Mouse (Mus musculus): Measurements from ENCODE around the gene Tmem63c.

Tmem63c gene

DNA sequence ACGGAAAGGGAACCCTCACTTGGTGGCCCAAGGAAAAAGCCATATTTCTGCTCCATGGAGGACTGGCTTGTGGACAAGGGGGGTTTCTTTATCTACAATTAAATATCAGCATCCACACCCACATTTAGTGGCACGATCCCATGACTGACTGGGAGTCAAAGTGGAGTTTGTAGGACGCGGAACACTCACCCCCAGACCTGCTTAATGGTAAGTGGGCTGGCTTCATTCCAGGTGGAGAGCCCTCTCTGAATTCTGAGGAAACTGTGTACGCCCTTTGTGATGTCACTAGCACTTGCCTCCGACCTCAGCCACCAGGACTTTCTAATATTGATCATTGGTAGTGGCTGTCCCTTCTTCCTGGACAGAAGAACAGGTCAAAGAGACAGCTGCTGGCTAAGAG, at the start of gene Tmem63c:
Gene Tmem63c, plus strand, starts transcription at position 301 of the 400 bp plus-strand sequence.
- no peak for DNase-seq (ENCODE audit: low read depth, low spot score)

DNA sequence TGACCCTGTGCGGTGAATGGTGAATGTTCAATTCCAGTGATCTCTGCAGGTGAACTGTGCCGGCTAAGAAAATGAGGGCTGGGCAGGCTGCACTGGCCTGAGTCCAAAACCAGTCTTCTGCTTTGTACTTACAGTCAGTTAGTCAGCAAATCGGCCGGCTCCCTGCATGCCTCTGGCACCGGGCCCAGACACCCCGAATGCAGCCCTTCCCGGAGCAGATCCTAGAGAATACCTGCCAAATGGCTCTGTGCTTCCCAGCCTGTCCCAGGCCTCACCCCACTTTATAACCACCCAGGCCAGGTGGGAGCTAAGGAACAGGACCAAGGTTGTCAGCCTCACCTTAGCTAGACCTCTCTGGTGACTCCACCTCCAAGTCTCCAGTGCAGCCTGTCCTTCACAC, 47.9 kb upstream of the Tmem63c start:
- no peak for DNase-seq (ENCODE audit: low read depth, low spot score)

DNA sequence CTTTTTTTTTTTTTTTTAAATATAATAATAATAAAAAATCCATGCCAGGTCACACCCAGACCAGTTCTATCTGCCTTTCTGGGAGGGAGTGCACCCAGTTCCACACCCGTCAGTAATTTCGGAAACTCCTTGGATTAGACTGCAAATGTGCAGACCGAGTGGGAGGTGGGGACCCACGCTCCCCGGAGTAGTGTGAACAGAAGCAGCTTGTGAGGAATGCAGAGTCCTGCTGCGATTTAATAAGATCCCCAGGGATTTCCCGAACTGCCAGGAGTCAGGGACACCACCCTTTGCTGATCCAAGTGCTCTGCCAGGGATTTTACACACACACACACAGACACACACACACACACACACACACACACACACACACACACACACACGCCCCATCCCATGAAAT, 47.4 kb upstream of the Tmem63c start:
- no peak for DNase-seq (ENCODE audit: low read depth, low spot score)

GRCm38 (mm10) chr12:86974387-86975288, 46.5 kb upstream of the Tmem63c start:
- DNase-seq (ENCODE audit: low read depth, low spot score): no peak

- no peak for DNase-seq (ENCODE audit: low read depth, low spot score)
These were observed 45.4 kb upstream of the Tmem63c start for GRCm38 (mm10) chr12:86975761-86976160.

DNA sequence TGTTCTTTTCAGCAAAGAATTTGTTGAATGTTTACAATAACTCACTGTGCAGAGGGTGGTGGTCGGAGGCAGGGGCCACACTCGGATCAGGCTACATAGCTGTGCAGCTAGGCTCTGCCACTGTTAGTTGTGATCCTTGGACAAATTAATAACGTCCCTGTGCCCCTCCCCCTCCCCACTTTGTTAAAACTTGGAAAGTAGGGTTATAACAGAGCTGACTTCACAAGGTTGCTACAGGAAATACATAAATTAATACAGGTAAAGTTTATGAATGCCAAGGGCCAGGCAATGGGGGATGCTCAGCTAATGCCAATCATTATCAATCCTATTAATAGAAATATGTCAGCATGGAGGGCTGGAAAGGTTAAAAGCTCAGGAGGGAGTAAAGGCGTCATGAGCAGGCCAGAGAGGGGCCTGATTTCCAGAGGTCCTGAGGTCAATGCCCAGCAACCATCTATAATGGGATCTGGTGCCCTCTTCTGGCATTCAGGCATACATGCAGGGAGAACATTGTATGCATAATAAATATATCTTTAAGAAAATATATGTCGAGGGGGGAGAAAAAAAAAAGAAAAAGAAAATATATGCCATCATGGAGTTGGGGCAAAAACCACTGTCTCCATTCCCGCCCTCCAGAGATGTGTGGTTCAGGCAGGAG, 44.5 kb upstream of the Tmem63c start:
- DNase-seq (ENCODE audit: low read depth, low spot score): no peak

GRCm38 (mm10) chr12:86977833-86978232, 43.3 kb upstream of the Tmem63c start:
- DNase-seq (ENCODE audit: low read depth, low spot score): no peak

DNA sequence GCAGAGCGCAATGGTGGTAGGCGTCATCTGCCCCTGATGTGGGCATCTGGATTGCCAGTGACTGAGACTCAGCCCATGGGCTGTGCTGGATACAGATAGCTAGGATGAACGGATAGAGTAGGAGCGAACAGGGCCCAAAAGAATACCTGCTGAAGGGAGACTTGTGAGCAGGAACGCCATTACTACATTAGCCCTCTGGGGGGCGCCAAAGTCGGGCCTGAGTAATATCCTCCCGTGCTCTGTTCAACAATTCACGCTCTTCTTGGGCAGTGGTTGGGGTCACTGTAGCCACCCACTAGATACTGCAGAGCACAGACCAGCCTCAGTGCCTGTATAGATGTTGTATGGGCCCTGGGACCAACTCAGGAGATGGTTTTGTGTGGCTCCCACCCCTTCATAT, 40.0 kb upstream of the Tmem63c start:
- DNase-seq (ENCODE audit: low read depth, low spot score): no peak

DNA sequence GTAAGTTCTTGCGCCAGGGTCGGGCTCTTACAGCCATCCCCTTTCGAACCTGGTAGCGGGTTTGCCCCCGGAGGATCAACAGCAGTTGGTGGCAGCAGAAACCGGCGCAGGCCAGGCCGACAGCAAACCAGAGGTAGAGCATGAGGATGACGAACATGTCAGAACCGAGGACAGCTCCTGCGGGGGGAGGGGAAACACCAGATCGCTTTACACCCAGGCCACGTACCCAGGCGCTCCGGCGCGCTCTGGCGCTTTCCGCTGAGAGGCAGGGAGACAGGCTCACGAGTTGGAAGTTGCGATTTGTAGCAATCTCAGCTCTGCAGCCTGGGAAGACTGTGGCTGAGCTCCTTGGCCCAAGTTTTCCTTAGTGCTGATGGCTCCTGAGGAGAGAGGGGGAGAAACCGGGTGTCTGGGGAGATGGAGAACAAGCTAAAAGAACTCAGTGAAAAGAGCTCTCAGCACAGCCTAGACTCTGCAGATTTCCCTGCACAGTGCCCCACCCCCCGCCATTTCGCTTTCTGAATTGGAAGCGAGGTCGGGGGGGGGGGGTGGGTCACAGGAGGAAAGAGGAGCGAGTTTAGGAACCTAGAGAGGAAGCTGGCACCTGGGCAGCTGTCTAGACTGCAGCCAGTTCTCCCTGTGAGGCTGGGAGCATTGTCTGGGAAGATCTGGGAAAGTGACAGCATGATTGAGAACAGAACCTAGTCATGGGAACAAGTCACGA, 37.5 kb upstream of the Tmem63c start:
- DNase-seq (ENCODE audit: low read depth, low spot score): peak; percentile 68

DNA sequence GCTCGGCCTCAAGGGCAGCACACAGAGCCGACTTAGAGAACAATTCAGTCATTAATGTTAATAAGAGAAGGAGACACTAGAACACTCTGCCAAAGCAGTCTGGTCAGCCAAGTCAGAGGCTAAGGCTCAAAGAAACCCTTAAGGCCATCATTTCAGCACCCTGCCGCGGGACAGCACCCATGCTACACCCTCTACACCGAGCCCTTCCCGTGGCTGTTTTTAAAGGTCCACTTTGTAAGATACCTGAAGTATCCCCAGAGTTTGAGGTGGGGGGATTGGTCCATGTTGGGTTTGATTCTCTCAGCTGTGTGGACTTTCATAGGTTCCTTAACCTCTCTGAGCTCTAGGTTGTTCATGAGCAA, 37.0 kb upstream of the Tmem63c start:
- DNase-seq (ENCODE audit: low read depth, low spot score): peak; percentile 42

DNA sequence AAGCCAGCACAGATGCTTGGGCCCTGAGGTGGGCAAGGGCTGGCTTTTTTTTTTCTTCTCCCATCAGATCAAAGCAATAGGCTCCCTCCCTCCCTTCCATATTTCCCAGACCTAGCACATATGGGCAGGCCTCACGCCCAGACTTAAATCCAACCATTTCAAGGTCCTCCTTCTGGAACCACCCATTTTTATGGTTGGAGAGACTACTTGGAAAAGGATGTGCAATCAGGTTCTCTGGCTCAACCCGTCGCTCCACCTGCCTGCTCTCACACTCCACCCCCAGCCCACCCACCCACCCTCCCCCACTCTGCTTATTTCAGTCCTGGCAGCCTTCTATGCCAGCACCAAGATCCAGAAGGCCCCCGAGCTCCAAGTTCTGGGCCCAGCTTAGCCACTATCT, 34.6 kb upstream of the Tmem63c start:
- no peak for DNase-seq (ENCODE audit: low read depth, low spot score)

DNA sequence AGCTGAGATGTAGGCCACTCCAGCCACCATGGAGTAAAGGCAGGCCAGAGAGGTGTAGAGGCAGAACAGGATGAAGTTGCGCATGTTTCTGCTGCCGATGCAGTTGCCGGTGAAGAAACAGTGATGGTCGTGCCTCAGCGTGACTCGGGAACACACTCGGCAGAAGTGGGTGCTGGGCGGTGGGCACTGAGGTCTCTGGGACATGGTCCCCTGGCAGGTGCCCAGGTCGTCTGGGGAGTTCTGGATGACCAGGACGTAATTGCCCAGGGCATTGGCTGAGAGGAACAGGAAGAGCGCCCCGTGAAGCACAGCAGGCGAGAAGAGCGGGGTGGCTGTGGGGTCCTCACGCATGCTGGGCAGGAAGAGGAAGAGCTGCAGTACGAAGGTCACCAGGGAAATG, 32.9 kb upstream of the Tmem63c start:
- DNase-seq (ENCODE audit: low read depth, low spot score): no peak

GRCm38 (mm10) chr12:86989378-86989777, 31.8 kb upstream of the Tmem63c start:
- DNase-seq (ENCODE audit: low read depth, low spot score): no peak

DNA sequence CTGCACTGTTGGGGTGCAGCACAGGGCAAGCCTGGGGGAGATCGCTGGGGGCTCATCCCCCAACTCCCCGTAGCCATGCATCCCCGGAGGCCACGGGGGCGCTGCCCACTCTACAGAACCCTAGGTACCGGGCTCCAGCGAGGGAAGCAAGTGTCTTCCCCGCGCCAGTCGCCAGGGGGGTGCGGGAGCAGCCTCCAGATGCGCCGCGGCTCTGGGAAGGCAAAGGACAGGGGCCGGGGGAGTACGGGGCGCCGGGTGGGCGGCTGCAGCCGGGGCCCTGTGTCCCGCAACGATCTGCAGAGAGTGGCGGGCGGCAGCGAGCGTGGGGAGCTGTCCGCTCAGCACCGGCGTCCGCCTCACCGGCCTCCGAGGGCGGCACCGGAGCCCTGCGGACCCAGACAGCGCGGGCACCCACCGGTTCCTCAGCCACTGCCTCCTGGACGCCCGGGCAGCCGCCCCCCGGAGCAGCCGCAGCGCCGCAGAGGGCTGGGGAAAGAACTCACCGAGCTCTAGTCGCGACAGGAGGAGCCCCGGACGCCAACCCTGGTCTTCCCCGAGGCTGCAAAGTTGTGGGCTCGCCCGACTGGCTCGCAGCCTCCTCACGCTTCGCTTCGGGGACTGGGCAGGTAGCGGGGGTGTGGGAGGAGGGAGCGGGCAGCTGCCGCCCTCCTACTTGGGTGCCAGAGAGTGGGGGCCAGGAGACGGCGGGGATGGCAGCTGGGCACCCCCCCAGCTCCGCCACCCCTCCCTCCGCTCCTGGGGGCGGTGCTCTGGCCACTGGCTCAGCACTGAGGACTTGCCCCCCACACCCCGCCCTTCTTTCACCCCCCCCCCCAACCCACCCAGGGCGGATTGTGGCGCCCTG, 31.0 kb upstream of the Tmem63c start, which contains the start of gene Zdhhc22:
Gene Zdhhc22, minus strand, starts transcription at position 541 of the 865 bp plus-strand sequence.
- DNase-seq (ENCODE audit: low read depth, low spot score): peak; percentile 32

DNA sequence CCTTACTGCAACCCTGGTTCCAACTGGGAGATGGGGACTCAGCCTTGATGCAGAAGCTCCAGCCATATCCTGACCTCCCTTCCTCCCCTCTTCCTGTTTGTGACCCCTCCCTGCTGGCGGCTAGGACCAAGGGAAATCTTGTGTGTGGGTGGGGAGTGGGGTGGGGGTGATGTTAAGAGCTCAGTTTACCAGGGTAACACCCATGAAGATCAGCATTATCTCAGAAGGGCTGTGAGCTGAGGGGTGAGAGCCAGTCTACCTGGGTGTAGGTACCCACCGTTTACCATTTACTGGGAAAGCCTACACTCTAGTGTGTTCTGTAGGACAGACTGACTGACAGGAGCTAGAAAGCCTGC, 30.4 kb upstream of the Tmem63c start:
- DNase-seq (ENCODE audit: low read depth, low spot score): no peak

GRCm38 (mm10) chr12:86994166-86994565, 27.0 kb upstream of the Tmem63c start:
- DNase-seq (ENCODE audit: low read depth, low spot score): no peak

DNA sequence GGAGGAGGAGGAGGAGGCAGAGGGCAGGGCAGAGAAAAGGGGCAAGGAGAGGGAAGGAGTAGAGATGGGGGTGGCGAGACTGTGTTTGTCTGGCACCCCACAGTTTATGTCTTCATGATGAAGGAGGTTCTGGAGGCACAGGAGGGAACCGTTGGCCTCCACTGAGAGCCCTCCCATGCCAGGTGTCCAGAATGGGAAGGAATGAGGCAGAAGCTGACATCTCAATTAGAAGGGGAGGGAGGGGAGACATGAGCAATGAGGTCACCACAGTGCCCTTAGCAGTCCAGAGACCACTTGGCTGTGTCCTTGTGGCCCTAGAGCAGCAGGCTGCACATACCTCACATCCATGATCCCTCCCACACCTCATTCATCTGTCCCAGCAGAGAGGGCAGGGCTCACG, 26.4 kb upstream of the Tmem63c start:
- no peak for DNase-seq (ENCODE audit: low read depth, low spot score)

DNA sequence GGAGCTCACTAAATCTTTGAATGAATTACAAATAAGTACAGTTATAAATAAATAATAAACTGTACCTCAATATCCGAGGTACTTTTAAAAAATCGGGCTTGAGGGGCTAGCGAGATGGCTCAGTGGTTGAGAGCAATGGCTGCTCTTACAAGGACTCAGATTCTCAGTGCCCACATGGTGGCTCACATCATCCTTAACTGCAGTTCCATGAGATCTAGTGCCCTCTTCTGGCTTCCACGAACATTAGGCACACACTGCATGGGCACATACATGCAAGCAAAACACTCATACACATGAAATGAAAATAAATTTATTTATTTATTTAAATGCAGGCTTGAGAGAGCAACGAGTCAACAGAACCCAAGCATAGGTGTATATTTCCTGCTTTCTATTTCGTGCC, 25.2 kb upstream of the Tmem63c start:
- no peak for DNase-seq (ENCODE audit: low read depth, low spot score)

DNA sequence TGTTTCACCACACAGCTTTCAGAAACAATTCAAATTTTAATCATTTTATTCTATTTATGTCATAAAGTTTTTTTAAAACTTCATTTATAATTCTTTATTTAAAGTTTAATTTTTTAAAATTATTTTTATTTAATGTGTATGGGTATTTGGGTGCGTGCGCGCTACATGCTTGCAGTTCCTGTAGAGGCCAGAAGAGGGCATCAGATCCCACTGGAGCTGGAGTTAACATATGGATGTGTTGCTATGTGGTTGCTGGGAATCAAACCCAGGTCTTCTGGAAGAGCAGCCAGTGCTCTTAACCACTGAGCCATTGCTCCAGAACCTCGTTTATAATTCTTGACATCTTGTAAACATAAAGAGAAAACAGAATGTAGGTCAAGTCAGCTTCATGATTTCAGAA, 22.4 kb upstream of the Tmem63c start:
- DNase-seq (ENCODE audit: low read depth, low spot score): no peak

DNA sequence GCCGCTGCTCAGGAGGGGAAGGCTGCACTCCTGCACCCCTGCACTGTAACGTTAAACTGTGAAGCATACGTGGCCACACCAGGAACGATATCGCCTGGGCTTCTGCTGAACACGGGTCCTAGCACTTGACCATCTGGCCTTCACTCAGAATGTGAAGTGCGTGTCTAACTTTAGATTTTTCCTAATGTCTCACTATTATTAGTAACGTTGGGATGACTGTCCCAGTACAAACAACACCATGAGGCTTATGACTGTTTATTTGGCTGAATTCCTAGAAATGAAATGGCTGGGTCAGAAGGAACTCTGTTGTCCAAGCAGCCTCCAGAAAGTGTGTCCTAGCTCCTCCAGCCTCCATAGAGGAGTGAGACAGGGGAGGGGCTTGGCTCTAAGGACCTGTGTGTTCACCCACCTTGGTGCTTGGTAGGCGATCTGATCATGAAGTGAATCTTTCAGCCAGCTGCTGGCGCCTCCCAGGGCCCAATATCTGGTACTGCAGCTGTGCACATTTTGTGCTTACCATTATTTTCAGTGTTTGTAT, 21.8 kb upstream of the Tmem63c start:
- DNase-seq (ENCODE audit: low read depth, low spot score): no peak

DNA sequence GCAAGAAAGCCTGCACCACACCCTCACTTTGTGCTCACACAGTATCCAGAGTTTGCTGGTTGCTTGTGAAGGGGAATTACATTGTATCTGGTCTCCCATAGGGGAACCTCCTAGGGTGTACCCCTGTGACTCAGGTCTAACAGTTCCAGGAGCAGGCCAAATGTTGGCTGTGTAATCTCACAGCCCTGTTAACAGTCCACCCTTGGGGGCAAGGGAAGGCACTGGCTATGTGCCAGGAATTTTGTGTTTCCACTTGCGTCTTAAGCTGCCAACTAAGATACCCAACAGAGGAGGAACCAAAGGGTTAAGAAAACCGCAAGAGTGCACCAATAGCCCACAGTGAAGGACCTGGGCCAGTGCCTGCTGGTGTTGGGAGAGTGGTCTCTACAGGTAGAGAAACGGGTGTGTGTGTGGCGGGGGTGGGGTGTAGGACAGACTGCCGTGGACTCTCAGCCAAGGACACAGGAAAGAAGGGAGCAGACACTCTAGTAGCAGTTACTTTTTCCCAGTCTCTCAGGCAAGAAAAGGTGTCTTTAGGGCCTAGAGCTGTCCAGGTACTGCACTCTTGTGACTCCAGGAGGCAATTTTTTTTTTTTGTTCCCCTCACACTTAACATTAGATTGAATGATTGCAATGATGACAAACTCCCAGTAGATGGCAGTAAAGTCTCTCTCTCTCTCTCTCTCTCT, 20.8 kb upstream of the Tmem63c start:
- DNase-seq (ENCODE audit: low read depth, low spot score): no peak

All from embryo, embryonic 11.5 days (tissue).